Mouse (Mus musculus): ENCODE data around the gene Ndufs7. TPM values are rescaled to one million over a fixed set of nuclear protein-coding genes. Genes with fewer than 3 reads are reported as not detected.
A peak's percentile ranks its signal among the peaks of the same experiment; 100 is the strongest.
"Not testable (repeated sequence)": the region's sequence is repeated elsewhere in the genome, so short reads cannot be mapped to it uniquely, and the experiment has no call there.

Ndufs7 gene
- polyA plus RNA-seq, 1 experiment, result 647 TPM

DNA sequence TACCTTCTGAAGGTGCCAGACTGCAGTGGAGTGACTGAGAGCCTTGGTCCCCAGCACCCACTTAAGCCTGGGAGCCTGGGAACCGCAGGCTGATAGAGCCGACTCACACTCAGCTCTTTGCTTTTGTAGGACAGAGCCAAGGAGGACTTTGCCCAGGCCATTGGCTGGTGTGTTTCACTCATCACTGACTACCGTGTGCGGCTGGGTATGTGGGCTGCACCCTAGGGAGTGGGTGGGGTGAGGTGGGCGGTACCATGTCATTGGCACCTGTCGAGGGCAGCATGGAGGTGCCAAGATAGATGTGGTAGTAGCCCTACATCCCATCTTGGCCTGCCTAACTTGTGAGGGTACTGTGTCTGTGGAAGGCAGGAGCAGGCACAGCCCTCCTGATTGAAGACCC, 9.1 kb upstream of the Ndufs7 start:
- Histone ChIP-seq H3K4me1 (replicated peaks; ENCODE audit: control insufficient read depth, insufficient read depth, low read length) (no peaks in the 10 kb centered on the region), H3K36me3 (ENCODE audit: control insufficient read depth, insufficient read depth, low read length) (peaks cover 77% of the 10 kb centered on the region), H3K27me3 (ENCODE audit: control insufficient read depth, insufficient read depth, low read length) (no peaks in the 10 kb centered on the region), H3K27ac (ENCODE audit: control insufficient read depth, insufficient read depth, low read length) (no peak overlapping the region), H3K4me3 (ENCODE audit: control insufficient read depth, insufficient read depth, low read length) (no peak overlapping the region)
- whole genome bisulfite sequencing, result 94% methylated on average over 6 of the region's 6 CpGs
- no peak for DNase-seq
- no peak for TF ChIP-seq CTCF (IDR thresholded peaks at IDR 0.05; ENCODE audit: borderline replicate concordance, control insufficient read depth, extremely low read depth, insufficient read depth, low read length, poor library complexity)
- no peak for TF ChIP-seq POLR2A (IDR thresholded peaks at IDR 0.05; ENCODE audit: control insufficient read depth, extremely low read depth, insufficient read depth, low read length, poor library complexity)

DNA sequence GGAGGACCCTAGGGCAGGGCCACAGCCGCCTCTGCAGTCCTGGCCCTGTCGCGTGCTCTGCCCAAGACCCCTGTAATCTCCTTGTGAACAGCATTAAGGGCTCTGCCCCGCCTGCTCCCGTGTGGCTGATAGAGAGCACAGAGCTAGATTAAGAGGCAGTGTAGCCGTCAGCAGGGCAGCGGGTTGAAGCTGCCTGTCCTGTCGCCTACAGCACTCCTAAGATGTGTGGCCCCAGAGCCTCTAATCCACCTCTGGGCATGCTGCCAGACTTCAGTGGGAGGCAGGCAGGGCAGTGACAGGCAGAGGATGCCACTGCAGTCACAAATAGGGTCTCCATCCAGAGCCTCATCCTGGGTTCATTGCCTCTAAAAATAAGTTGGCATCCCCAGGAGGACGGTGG, 6.8 kb upstream of the Ndufs7 start:
- Histone ChIP-seq H3K27me3 (ENCODE audit: control insufficient read depth, insufficient read depth, low read length) (no peaks in the 10 kb centered on the region), H3K36me3 (ENCODE audit: control insufficient read depth, insufficient read depth, low read length) (peaks cover 58% of the 10 kb centered on the region), H3K4me3 (ENCODE audit: control insufficient read depth, insufficient read depth, low read length) (no peak overlapping the region), H3K27ac (ENCODE audit: control insufficient read depth, insufficient read depth, low read length) (no peak overlapping the region), H3K4me1 (replicated peaks; ENCODE audit: control insufficient read depth, insufficient read depth, low read length) (no peaks in the 10 kb centered on the region)
- TF ChIP-seq POLR2A (IDR thresholded peaks at IDR 0.05; ENCODE audit: control insufficient read depth, extremely low read depth, insufficient read depth, low read length, poor library complexity) (no peak), CTCF (IDR thresholded peaks at IDR 0.05; ENCODE audit: borderline replicate concordance, control insufficient read depth, extremely low read depth, insufficient read depth, low read length, poor library complexity) (no peak)
- no peak for DNase-seq
- 95% methylated on average over 9 of the region's 9 CpGs for WGBS

DNA sequence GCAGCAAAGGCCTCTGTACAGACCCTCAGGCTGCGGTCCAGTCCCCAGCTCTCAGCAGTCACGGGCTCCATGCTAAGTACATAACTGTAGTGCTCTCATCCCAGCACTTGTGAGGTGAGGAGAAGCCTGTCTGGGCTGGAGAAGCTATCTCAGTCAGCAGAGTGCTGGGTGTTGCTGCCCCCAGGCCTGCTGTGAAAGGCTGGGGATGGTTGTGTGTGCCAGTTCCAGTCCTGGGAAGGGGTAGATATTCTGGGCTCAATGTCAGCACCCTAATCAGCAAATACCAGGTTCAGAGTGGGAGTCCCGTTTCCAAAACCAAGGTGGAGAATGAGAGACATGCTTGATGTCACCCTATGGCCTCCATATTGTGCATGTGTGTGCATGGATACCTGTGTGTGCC, 6.3 kb upstream of the Ndufs7 start:
- Histone ChIP-seq H3K27me3 (ENCODE audit: control insufficient read depth, insufficient read depth, low read length) (no peaks in the 10 kb centered on the region), H3K27ac (ENCODE audit: control insufficient read depth, insufficient read depth, low read length) (no peak overlapping the region), H3K4me1 (replicated peaks; ENCODE audit: control insufficient read depth, insufficient read depth, low read length) (no peaks in the 10 kb centered on the region), H3K4me3 (ENCODE audit: control insufficient read depth, insufficient read depth, low read length) (no peak overlapping the region), H3K36me3 (ENCODE audit: control insufficient read depth, insufficient read depth, low read length) (peaks cover 55% of the 10 kb centered on the region)
- 94% methylated on average over 3 of the region's 3 CpGs for WGBS
- TF ChIP-seq POLR2A (IDR thresholded peaks at IDR 0.05; ENCODE audit: control insufficient read depth, extremely low read depth, insufficient read depth, low read length, poor library complexity) (no peak), CTCF (IDR thresholded peaks at IDR 0.05; ENCODE audit: borderline replicate concordance, control insufficient read depth, extremely low read depth, insufficient read depth, low read length, poor library complexity) (no peak)
- no peak for DNase-seq

DNA sequence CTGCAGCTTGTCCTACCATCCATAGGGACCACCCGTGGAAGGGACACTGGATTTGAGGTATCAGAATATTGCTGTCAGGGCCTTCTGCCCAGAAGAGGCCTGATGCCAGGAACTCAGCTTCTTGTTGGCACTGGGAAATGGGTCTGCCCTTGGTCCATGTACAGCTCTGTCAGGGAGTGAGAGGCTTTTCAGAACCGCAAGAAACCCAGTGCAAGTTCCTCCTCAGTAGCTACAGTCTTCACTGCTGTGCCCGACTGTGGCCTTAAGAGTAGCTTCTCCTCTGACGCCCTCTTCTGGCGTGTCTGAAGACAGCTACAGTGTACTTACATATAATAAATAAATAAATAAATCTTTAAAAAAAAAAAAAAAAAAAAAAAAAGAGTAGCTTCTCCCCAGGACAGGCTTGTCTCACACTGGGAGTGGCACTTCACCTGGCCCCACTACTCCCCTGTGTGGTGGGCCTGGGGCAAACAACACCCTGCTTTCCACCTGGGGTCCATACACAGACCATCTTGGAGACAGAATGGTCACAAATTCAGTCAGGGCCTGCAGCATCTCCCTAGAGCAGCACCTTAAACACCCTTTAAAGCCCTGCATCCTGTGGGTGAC, 4.0 kb upstream of the Ndufs7 start:
- H3K36me3 ChIP-seq (ENCODE audit: control insufficient read depth, insufficient read depth, low read length), result peaks cover 40% of the 10 kb centered on the region
- no peaks in the 10 kb centered on the region for H3K27me3 ChIP-seq (ENCODE audit: control insufficient read depth, insufficient read depth, low read length)
- no peak for TF ChIP-seq POLR2A (IDR thresholded peaks at IDR 0.05; ENCODE audit: control insufficient read depth, extremely low read depth, insufficient read depth, low read length, poor library complexity)
- TF ChIP-seq CTCF (IDR thresholded peaks at IDR 0.05; ENCODE audit: borderline replicate concordance, control insufficient read depth, extremely low read depth, insufficient read depth, low read length, poor library complexity), result no peak
- 46% methylated on average over 5 of the region's 5 CpGs for WGBS
- no peak overlapping the region for H3K27ac ChIP-seq (ENCODE audit: control insufficient read depth, insufficient read depth, low read length)
- peaks cover under 1% of the 10 kb centered on the region for H3K4me1 ChIP-seq (replicated peaks; ENCODE audit: control insufficient read depth, insufficient read depth, low read length)
- DNase-seq, result no peak
- no peak overlapping the region for H3K4me3 ChIP-seq (ENCODE audit: control insufficient read depth, insufficient read depth, low read length)

DNA sequence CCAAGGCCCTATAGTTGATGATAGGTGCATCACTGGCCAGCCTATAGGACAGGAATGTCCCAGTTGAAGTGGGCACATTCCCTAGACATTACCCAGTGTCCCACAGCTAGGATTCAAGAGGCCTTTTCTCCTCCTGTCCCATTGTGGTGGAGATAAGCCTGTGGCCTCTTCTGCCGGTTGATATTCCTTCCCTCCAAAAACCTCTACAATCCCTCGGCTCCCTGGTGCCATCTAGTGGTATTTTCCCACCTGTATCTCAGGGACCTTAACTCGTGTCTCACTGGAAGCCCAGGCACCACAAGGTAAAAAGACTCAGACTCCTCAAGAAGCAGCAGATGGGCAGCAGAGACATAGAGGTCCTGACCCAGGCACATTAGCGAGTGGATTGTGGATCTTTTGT, 3.3 kb upstream of the Ndufs7 start:
- TF ChIP-seq POLR2A (IDR thresholded peaks at IDR 0.05; ENCODE audit: control insufficient read depth, extremely low read depth, insufficient read depth, low read length, poor library complexity), result no peak
- DNase-seq, result peak; percentile 80
- 2% methylated on average over 4 of the region's 4 CpGs for WGBS
- no peak overlapping the region for H3K4me3 ChIP-seq (ENCODE audit: control insufficient read depth, insufficient read depth, low read length)
- no peak overlapping the region for H3K27ac ChIP-seq (ENCODE audit: control insufficient read depth, insufficient read depth, low read length)
- peaks cover 8% of the 10 kb centered on the region for H3K4me1 ChIP-seq (replicated peaks; ENCODE audit: control insufficient read depth, insufficient read depth, low read length)
- no peaks in the 10 kb centered on the region for H3K27me3 ChIP-seq (ENCODE audit: control insufficient read depth, insufficient read depth, low read length)
- H3K36me3 ChIP-seq (ENCODE audit: control insufficient read depth, insufficient read depth, low read length), result peaks cover 33% of the 10 kb centered on the region

DNA sequence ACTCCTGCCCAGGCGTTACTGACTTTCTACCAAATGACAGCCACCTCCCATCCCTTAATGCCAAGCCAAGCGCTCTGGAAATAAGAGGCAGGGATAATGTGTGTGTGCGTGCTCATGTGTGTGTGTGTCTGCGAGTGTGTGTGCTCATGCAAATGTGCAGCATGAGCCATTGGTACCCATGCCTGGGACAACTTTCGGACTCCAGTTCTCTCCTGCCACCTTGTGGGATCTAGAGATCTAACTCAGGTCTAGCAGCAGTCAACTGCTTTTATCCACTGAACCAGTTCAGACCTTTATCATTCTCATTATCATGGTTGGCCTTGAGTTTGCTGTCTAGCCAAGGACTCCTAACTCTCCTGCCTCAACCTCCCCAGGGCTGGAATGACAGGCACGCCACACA, 1.1 kb upstream of the Ndufs7 start:
- Histone ChIP-seq H3K4me3 (ENCODE audit: control insufficient read depth, insufficient read depth, low read length) (no peak overlapping the region), H3K4me1 (replicated peaks; ENCODE audit: control insufficient read depth, insufficient read depth, low read length) (peaks cover 11% of the 10 kb centered on the region), H3K27me3 (ENCODE audit: control insufficient read depth, insufficient read depth, low read length) (no peaks in the 10 kb centered on the region), H3K27ac (ENCODE audit: control insufficient read depth, insufficient read depth, low read length) (no peak overlapping the region), H3K36me3 (ENCODE audit: control insufficient read depth, insufficient read depth, low read length) (peaks cover 13% of the 10 kb centered on the region)
- TF ChIP-seq POLR2A (IDR thresholded peaks at IDR 0.05; ENCODE audit: control insufficient read depth, extremely low read depth, insufficient read depth, low read length, poor library complexity) (no peak), CTCF (IDR thresholded peaks at IDR 0.05; ENCODE audit: borderline replicate concordance, control insufficient read depth, extremely low read depth, insufficient read depth, low read length, poor library complexity) (no peak)
- 76% methylated on average over 6 of the region's 6 CpGs for WGBS
- DNase-seq, result no peak

DNA sequence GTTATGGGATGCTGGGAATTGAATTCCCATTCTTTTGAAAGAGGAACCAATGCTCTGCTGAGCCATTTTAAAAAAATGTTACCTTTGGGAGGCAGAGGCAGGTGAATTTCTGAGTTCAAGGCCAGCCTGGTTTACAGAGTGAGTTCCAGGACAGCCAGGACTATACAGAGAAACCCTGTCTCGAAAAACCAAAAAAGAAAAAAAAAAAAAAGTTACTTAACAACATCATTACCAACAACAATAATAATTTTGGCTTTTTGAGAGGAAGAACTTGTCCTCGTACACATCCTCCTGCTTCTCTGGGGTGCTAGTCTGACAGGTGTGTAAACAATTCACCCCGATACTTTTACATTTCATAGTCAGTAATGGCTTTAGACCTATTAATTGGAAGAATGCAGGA, 484 bp upstream of the Ndufs7 start:
- H3K27ac ChIP-seq (ENCODE audit: control insufficient read depth, insufficient read depth, low read length); H3K4me3 ChIP-seq (ENCODE audit: control insufficient read depth, insufficient read depth, low read length); DNase-seq; H3K36me3 ChIP-seq (ENCODE audit: control insufficient read depth, insufficient read depth, low read length); H3K27me3 ChIP-seq (ENCODE audit: control insufficient read depth, insufficient read depth, low read length): not testable (repeated sequence)
- WGBS, result 20% methylated on average over 3 of the region's 3 CpGs
- peaks cover 11% of the 10 kb centered on the region for H3K4me1 ChIP-seq (replicated peaks; ENCODE audit: control insufficient read depth, insufficient read depth, low read length)

All from thymus, adult 2 months (tissue).